Mouse (Mus musculus) MEL (cell line): ENCODE data around the gene Camkk2.

Experiments
- CTCF ChIP-seq, 3 experiments: IDR thresholded peaks in 2 of 3; conservative IDR thresholded peaks in 1 of 3; 2 replicates each; pipeline ENCODE4 v1.5.1; 2011 to 2012; ENCODE audit warnings: low read length in 3 of 3, low read depth in 2 of 3, mild to moderate bottlenecking in 2 of 3, improper control_type of control experiment in 1 of 3, inconsistent platforms in 1 of 3, mixed read lengths in 1 of 3, moderate library complexity in 1 of 3; ENCODE audit not compliant: control insufficient read depth in 1 of 3, insufficient read depth in 1 of 3, poor library complexity in 1 of 3, severe bottlenecking in 1 of 3
- EP300 ChIP-seq, 2 experiments: IDR thresholded peaks; 2 replicates each; pipeline ENCODE4 v1.6.1; 2011; ENCODE audit warnings: improper control_type of control experiment in 2 of 2, low read length in 2 of 2, low read depth in 1 of 2, mild to moderate bottlenecking in 1 of 2
- GATA1 ChIP-seq: IDR thresholded peaks from 2 replicates; pipeline ENCODE4 v1.6.1; 2011; ENCODE audit warnings: low read depth, low read length, improper control_type of control experiment
- MEF2A ChIP-seq: IDR thresholded peaks from 2 replicates; pipeline ENCODE4 v1.6.1; 2014; ENCODE audit warnings: low read depth, mild to moderate bottlenecking, inconsistent platforms, low read length, improper control_type of control experiment; ENCODE audit not compliant: poor library complexity, insufficient replicate concordance, severe bottlenecking; ENCODE audit errors: extremely low read depth
- NELFE ChIP-seq: IDR thresholded peaks from 2 replicates; pipeline ENCODE4 v1.6.1; 2011; ENCODE audit warnings: low read depth, low read length, improper control_type of control experiment
- NRF1 ChIP-seq: IDR thresholded peaks from 2 replicates; pipeline ENCODE4 v1.6.1; 2014; ENCODE audit warnings: low read depth, mild to moderate bottlenecking, inconsistent platforms, low read length, improper control_type of control experiment, moderate library complexity; ENCODE audit not compliant: poor library complexity, insufficient read depth, severe bottlenecking
- POLR2A ChIP-seq, 2 experiments: IDR thresholded peaks; 2 replicates each; pipeline ENCODE4 v1.6.1; 2011 to 2012; ENCODE audit warnings: low read length in 2 of 2, mild to moderate bottlenecking in 2 of 2, control low read depth in 1 of 2, improper control_type of control experiment in 1 of 2, low read depth in 1 of 2, moderate library complexity in 1 of 2; ENCODE audit not compliant: control insufficient read depth in 1 of 2, insufficient read depth in 1 of 2, poor library complexity in 1 of 2
- SMC3 ChIP-seq: IDR thresholded peaks from 2 replicates; pipeline ENCODE4 v1.6.1; 2011; ENCODE audit warnings: low read depth, low read length, improper control_type of control experiment
- TAL1 ChIP-seq: IDR thresholded peaks from 2 replicates; pipeline ENCODE4 v1.6.1; 2012; ENCODE audit warnings: mild to moderate bottlenecking, inconsistent platforms, low read length, moderate library complexity, mixed read lengths
- ZC3H11A ChIP-seq: IDR thresholded peaks from 2 replicates; pipeline ENCODE4 v1.6.1; 2012; ENCODE audit warnings: low read depth, mild to moderate bottlenecking, inconsistent platforms, low read length, improper control_type of control experiment

DNA sequence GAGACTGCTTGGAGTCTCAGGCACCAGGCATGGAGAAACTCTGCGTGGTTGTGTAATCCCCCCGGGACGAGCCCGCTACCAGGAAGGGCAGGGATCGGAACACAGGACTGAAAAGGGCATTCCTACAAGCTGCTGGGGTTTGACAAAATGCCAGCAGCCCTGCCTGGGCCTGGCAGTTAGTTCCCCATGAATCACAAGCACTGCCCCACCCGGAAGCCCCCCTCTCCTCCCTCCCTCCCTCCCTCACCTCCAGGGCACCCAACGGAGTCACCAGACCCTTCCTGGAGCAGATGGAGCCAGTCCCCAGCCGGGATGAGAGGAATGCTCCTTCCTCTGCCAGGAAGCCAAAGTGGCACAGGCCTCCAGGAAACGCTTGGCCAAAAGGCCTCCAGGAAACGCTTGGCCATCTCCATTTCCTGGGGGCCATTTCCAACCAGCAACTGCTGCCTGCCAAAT is 8.4 kb downstream of the Camkk2 start:
- TF ChIP-seq EP300 (IDR thresholded peaks at IDR 0.05; ENCODE audit: low read depth in 1 of 2, low read length in 2 of 2): no peak
- no peak for TF ChIP-seq TAL1
- TF ChIP-seq CTCF (IDR thresholded peaks at IDR 0.05 in 2 of 3, conservative IDR thresholded peaks at IDR 0.05 in 1 of 3; ENCODE audit: control insufficient read depth in 1 of 3, insufficient read depth in 1 of 3, low read depth in 2 of 3, low read length in 3 of 3, poor library complexity in 1 of 3, severe bottlenecking in 1 of 3): no peak
- no peak for TF ChIP-seq SMC3
- TF ChIP-seq ZC3H11A: no peak
- no peak for TF ChIP-seq NELFE
- no peak for TF ChIP-seq NRF1
- TF ChIP-seq MEF2A: no peak
- no peak for TF ChIP-seq GATA1
- TF ChIP-seq POLR2A (IDR thresholded peaks at IDR 0.05; ENCODE audit: control insufficient read depth in 1 of 2, insufficient read depth in 1 of 2, low read depth in 1 of 2, low read length in 2 of 2, poor library complexity in 1 of 2): no peak
